Mouse (Mus musculus): ENCODE results near the gene Myzap. TPM values are rescaled to one million over a fixed set of nuclear protein-coding genes. Genes with fewer than 3 reads are reported as not detected.

The Myzap gene
- total RNA-seq, 2 experiments from 2014 or later, result 4.5 to 4.9 TPM

DNA sequence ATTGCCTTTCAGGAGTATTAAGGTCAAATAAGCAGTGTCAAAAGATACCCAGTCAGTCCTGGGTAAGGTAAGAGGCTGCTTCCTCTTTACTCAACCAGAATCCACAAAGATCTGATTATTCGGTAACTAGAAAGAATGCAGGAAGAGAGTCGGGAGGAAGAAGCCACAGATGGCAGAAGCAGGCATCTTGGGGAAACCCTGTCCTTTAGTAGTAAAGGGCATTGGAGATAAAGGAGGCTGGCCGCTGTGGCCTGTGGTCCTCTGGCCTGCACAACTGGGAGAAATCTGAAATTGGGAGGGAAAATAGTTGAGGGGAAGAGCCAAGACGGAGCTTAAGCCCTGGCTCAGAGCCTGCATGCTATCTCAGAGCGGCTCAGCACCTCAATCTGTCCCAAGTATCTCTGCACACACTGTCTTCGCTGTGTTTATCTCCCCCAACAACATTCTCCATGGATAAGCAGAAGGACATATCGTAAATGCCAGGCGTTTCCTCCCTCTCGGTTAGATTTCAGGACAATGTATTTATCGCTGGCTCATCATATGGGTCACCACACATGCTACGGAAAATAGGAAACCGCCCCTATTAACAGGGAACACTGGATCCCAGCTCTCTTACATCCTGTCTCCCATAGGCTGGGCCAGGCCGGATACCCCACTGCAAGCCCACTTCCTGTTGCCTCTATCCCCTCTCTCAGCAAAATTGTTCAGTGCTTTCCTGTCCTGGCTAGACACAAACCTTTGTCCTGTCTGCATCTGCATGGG lies 14.3 kb upstream of the Myzap start:
- intact Hi-C loops (cut with DNase I), result no loop called here
- no peak for DNase-seq

GRCm38 (mm10) chr9:71604914-71605635 lies 12.9 kb upstream of the Myzap start:
- intact Hi-C loops (cut with DNase I), result no loop called here
- DNase-seq, result no peak

DNA sequence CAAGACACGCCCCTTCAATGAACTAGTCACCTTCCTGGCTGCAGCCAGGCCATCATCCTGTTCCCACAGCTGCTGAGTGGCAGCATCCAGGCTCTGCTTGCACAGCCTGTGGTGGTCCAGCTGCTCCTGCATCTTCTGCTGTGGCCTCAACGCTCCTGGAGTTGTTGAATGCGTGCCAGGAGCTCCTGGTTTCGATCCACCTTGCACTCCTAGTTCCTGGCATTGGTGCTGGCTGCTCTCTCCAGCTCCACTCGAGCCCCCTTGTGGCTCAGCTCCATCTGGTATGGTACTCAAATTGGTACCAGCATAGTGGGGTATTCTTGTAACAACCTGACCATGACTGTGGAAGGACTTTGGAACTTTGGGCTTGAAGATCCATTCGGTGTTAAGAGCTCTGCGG lies 7.7 kb upstream of the Myzap start:
- DNase-seq, result no peak
- intact Hi-C loops (cut with DNase I), result no loop called here

- intact Hi-C loops (cut with DNase I), result no loop called here
- no peak for DNase-seq
These were observed 4.7 kb upstream of the Myzap start for GRCm38 (mm10) chr9:71596888-71597287.

DNA sequence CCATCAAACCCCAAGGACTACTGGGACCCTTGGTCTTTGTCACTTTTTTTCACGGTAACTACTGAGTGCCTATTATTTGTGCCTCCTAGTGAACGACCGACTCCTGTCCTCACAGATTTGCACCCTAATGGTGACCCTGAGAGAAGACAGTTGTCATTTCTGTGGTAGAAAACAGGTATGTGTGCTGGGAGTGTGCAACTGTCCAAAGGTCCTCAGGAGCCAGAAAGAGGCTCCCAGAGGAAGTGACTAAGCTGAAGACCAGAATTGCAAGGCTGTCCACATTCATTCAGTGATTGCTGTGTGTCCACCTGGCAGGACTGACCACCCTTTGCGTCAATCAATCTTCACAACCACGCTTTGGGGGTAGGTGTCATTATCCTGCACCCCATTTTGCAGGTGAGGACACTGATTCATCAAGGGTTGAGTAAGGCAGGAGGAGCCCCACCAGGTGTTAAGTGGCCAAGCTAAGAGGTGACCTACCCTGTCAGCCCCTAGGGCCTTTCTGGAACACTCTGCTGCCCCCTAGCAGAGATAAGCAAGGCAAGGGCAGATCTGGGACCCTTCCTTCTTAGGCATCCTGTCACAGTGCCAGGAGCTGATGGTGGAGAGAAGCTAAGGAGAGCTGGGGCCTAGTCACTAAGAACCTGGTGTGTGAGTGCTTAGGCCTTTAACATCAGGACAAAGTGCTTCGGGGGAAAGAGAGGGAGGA lies 571 bp upstream of the Myzap start:
- no peak for DNase-seq
- intact Hi-C loops (cut with DNase I), result no loop called here

DNA sequence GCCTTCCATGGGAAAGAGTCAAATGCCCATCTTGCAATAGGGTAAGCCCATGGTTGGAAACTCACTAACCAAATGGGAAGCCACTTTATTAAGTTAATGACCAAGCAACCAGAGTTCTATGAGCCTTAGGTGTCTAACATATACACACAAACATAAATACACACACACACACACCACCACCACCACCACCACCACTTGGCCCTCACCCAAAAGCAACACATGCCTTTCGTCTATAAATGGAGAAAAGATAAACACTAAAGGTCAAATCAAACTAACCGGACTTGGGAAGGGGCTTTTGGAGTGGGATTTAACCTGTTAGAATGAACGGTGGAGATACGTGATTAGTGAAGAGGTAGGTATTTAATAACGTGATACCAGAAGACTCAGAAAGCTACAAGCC lies 1.1 kb downstream of the Myzap start:
- no peak for DNase-seq
- intact Hi-C loops (cut with DNase I), result no loop called here

GRCm38 (mm10) chr9:71589771-71590170 lies 2.4 kb downstream of the Myzap start:
- intact Hi-C loops (cut with DNase I), result no loop called here
- DNase-seq, result no peak

DNA sequence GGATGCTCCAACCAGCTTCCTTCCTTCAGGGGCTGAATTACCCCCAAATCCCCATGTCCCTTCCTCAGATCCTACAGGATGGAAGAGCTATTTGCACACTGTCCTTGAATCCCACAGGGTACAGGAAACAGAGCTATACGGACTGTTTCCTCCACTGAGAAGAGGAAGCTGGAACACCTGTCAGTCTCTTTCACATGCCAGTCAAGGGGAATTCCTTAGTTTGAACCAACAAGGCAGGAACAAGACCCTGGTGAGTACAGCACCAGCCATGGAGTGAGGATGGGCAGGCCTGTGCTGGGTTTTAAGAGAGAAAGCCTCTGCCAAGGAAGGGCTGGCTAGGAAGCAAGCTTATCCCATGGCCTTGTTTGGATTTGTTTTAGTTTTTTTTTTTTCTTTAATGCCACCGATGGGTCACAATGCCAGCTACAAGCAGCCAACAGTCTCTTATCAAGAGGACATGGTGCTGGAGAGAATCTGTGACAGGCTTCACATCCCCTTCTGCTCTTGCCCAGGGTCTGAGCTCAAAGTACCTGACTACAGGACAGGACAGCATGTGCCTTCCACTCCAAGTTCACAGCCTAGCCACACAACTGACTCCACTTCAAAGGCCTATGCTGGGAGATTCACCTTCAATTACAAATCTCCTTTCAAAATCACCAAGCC lies 3.1 kb downstream of the Myzap start:
- no peak for DNase-seq

DNA sequence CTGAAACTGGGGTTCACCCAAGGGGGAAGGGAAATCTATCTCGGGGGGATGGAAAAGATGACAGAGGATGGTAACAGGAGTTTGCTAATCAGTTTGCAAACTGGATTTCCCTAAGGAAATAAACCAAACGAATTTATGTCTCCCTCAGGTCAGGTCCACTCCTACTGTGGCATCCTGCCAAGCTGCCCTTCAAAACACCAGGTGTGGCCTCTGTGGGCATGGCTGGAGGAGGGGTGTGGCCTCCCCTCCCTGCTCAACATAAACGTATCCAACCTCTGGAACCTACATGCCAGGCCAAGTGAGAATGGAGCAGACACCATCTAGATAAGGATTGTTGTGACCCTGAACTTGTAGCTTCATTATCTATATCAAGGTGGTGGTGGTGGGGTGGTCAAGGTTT lies 5.8 kb downstream of the Myzap start:
- no peak for DNase-seq
- intact Hi-C loops (cut with DNase I), result no loop called here

More for the DNA sequence above, 3.1 kb downstream of the Myzap start:
- intact Hi-C loops (cut with DNase I), result no loop called here

DNA sequence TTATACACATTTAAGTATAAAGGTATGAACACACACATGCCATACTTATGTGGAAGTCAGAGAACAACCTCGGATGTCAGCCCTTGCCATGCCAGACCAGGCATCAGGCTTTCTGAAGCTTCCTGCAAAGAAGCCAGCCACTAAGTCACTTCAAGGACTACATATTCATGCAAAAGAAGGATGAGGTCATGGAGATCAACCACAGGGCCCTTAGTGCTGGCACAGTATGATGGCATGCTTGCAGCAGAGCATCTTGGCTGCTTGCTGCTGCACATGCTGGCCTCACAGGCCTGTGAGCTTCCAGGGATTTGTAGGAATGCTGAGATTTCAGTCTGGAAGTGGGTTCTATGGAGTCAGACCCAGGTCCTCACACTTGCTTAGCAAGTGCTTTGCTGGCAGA lies 9.4 kb downstream of the Myzap start:
- DNase-seq, result no peak
- intact Hi-C loops (cut with DNase I), result no loop called here

DNA sequence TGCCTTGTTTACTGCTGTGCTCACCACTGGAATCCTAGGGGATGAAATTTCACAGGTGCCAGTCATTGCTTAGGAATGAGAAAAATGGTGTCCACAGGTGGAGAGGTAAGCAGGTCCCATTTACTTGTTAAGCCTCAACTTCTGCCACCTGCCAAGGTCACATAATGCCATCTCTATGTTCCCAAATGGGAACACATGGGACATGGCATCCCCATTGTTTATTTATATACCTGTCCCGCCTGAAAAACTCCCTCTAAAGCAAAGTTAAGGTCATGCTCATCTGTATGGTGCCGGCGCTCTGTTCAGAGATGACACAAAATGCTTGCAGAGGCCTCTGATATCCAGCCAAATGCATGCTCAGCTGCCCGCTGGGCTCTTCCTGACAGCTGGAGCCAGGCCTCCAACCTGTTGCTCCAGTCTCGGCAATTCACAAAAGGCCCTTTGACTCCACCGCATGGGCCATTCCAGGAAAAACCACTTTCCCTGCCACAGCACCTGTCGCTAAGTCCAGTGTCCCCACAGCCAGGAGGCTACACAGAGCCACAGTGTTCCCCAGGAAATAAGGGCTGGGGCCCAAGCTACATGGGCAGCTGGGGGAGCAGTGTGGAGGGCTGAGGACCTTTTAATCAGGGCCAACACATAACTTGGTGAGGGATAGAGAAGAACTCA lies 13.1 kb downstream of the Myzap start:
- intact Hi-C loops (cut with DNase I), result loop anchor here (5.0 kb wide), 1 partner anchor 33 kb away; no protein-coding TSS in a partner anchor
- no peak for DNase-seq

DNA sequence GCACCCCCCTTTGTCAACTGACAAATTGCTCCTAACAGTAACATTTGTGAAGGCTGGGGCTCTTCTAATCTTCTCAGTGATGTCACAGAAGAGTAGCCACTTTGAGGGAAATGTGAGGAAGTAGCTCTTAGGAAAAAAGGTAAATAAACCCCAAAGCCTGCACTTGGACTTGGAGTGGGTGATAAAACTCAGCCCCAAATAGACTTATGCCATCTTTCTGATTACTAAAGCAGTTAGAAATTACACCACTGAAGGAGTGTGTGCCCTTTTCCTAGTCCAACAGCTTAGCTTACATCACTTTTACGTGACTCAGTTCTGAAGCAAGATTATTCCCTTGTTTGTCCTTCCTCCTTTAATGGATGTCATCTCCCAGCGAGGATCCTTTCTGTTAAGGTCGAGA lies 17.7 kb downstream of the Myzap start:
- DNase-seq, result no peak
- intact Hi-C loops (cut with DNase I), result no loop called here

DNA sequence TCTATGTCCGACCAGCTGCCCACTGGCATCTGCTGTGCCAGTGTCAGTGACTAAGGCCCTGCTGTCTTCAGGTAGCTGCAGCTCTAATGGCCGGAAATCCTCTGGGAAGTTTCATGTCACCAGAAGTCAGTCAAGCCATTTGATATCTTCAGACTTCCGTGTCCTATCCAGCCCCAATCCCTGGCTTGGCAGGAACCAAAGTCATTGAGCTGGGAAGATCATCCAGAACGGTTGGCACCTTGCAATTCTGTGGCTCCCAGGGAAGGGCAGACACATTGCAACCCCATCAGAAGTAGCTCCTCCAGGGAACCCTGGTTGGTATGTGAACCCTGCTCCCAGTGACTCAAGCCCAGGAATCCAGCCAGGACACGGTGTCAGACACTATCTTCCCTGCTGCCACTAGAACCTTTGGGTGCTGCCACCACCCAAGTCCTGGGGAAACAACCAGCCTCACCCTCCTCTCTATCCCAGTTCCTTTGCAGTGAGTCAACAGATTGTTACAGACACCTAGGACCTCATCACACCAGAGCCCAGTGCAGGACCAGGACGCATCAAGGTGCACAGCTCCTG lies 18.3 kb downstream of the Myzap start:
- DNase-seq, result no peak
- intact Hi-C loops (cut with DNase I), result no loop called here

- intact Hi-C loops (cut with DNase I), result no loop called here
These were observed 21.0 kb downstream of the Myzap start for GRCm38 (mm10) chr9:71571150-71571633.

DNA sequence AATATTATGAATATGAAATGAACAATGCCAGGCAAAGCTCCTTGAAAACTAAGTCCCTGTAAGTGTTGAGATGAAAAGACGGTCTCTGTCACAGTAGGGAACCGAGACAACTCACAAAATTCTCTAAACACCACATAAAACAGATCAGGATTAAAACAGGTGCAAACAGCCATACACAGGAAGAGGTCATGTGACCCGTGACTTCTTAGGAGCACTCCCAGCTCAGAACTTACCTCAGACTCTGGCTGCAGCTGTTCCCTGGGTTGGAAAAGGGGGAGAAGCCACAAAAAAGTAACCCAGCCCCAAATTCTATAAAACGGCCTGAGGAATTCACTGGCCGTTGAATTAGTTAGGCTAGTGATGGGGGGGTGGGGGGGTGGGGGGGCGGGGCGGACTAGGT lies 22.0 kb downstream of the Myzap start:
- intact Hi-C loops (cut with DNase I), result no loop called here
- DNase-seq, result no peak

More at GRCm38 (mm10) chr9:71571150-71571633, 21.0 kb downstream of the Myzap start:
- no peak for DNase-seq

DNA sequence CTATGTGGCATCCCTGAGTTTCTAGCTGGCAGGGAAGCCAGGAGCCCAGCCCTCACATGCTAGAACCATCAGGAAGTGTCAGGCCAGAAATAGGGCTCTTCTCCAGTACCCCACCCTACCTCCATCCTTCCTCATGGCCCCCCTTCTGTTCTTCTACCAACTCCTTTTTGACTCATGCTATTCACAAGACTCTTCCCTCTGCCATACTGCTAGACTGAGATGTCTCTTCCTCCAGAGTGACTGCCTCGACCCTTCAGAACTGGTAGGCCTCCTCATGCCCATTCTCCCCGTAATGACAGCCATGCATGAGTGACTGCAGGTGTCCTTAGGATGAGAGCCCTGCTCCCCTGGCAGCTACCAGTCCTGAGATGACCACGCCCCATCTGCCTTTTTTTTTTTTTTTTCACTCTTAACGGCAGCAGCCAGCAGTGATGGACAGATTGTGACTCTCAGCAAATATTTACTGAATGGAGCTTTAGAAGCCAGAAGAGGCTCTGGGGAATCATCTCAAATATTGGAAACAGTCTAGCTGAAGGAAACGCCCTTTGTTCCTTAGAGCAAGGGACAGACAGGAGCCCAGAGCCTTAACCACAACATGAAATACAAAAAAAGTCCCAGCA lies 23.7 kb downstream of the Myzap start:
- intact Hi-C loops (cut with DNase I), result no loop called here
- DNase-seq, result no peak

DNA sequence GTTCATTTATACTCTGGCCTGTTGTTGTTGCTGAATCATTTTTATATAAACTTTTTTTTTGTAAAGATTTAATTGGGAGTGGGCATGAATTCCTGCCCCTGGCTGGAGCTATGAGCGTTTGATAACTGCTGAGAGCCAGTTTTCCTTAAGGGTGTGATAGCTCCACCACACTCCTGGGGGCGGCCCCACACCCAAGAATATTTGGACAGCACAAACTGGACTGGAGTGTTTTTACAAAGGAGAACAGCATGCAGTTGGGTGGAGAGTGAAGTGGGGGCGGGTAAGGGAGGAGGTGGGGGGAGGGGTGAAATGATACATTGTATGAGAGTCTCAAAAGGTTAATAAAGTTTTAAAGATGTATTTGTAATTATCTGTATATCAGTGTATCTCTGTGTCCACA lies 24.8 kb downstream of the Myzap start:
- intact Hi-C loops (cut with DNase I), result no loop called here
- DNase-seq, result no peak

DNA sequence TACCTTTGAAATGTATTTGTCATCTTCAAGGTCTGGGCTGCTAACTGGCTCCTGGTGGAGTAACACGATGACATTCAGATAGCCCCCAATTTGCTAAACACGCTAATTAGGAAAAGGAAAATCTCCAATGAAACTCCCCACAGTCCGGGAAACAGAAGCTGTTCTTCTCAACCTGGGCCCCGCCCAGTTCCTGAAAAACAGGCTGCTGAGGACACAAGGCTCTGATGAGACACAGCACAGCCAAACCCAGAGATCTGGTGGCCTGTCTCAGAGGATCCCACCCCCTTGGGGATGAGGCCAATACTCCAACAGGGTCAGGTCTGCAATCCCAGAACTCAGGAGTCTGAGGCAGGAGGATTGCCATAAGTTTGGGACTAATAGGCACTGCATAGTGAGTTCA lies 25.4 kb downstream of the Myzap start:
- DNase-seq, result no peak

DNA sequence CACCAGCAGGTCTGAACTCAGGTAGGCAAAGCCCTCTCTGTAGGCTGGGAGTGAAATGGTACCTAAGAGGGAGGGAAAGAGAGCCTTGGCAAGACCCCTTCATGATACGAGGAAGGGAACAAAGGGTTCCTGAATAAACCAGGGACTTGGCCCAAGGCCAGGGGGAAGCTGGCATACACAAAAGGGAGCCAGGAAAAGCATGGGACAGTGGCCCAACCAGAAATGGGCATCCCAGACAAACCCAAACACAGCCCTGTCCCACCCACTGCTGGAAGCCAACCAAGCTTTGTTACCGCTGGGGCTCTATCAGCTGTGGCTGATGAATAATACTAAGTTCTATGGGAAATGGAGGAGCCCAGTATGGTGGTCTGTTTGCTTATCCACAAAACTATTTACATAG lies 34.4 kb downstream of the Myzap start:
- DNase-seq, result peak in 1 of 2 experiments; percentile 25
- intact Hi-C loops (cut with DNase I), result no loop called here

More for the DNA sequence above, 25.4 kb downstream of the Myzap start:
- intact Hi-C loops (cut with DNase I), result no loop called here

Data from gastrocnemius, postnatal 36 days (tissue).